Mouse (Mus musculus) layer of hippocampus, postnatal 36 days (tissue): ENCODE data around the gene Ampd2. TPM values are rescaled to one million over a fixed set of nuclear protein-coding genes. Genes with fewer than 3 reads are reported as not detected.

Experiments used
- DNase-seq, 2 experiments: peaks; one replicate each; pipeline ENCODE4 v3.0.0; 2022
- total RNA-seq, 2 experiments: library from RNA; stranded (reverse); gene quantifications; 2 replicates each; pipeline ENCODE4 v1.2.3; 2021

The Ampd2 gene
- 10 to 100 TPM; 74.2 to 76.2 TPM for total RNA-seq

GRCm38 (mm10) chr3:108086470-108086979 is at the start of gene Ampd2:
TSS of gene Ampd2 (minus strand) at chr3:108086651.
- peak; percentile 25 to 43 for DNase-seq

GRCm38 (mm10) chr3:108134701-108135100 is 48.2 kb upstream of the Ampd2 start:
- DNase-seq = peak; percentile 44 to 53

GRCm38 (mm10) chr3:108132484-108132883 is 46.0 kb upstream of the Ampd2 start:
- no peak for DNase-seq

GRCm38 (mm10) chr3:108131821-108132220 is 45.4 kb upstream of the Ampd2 start:
- no peak for DNase-seq

GRCm38 (mm10) chr3:108131216-108131615 is 44.8 kb upstream of the Ampd2 start:
- DNase-seq = no peak

- no peak for DNase-seq
Measured at GRCm38 (mm10) chr3:108129804-108130203, 43.4 kb upstream of the Ampd2 start.

- no peak for DNase-seq
Measured at GRCm38 (mm10) chr3:108129367-108129766, 42.9 kb upstream of the Ampd2 start.

- DNase-seq = no peak
Measured at GRCm38 (mm10) chr3:108128520-108128919, 42.1 kb upstream of the Ampd2 start.

GRCm38 (mm10) chr3:108126327-108126726 is 39.9 kb upstream of the Ampd2 start:
- no peak for DNase-seq

- no peak for DNase-seq
Measured at GRCm38 (mm10) chr3:108124131-108124530, 37.7 kb upstream of the Ampd2 start.

- no peak for DNase-seq
Measured at GRCm38 (mm10) chr3:108123242-108123641, 36.8 kb upstream of the Ampd2 start.

- DNase-seq = no peak
Measured at GRCm38 (mm10) chr3:108121101-108121500, 34.6 kb upstream of the Ampd2 start.

- no peak for DNase-seq
Measured at GRCm38 (mm10) chr3:108117465-108117864, 31.0 kb upstream of the Ampd2 start.

GRCm38 (mm10) chr3:108113591-108114289 is 27.3 kb upstream of the Ampd2 start:
- no peak for DNase-seq

GRCm38 (mm10) chr3:108112666-108113065 is 26.2 kb upstream of the Ampd2 start:
- no peak for DNase-seq

GRCm38 (mm10) chr3:108112246-108112645 is 25.8 kb upstream of the Ampd2 start:
- no peak for DNase-seq

GRCm38 (mm10) chr3:108111320-108111719 is 24.9 kb upstream of the Ampd2 start:
- DNase-seq = no peak

GRCm38 (mm10) chr3:108105281-108105680 is 18.8 kb upstream of the Ampd2 start:
- DNase-seq = no peak

GRCm38 (mm10) chr3:108102075-108102474 is 15.6 kb upstream of the Ampd2 start:
- DNase-seq = no peak

- DNase-seq = no peak
Measured at GRCm38 (mm10) chr3:108101594-108101993, 15.1 kb upstream of the Ampd2 start.

- DNase-seq = no peak
Measured at GRCm38 (mm10) chr3:108098316-108098715, 11.9 kb upstream of the Ampd2 start.

GRCm38 (mm10) chr3:108097656-108098055 is 11.2 kb upstream of the Ampd2 start:
- DNase-seq = no peak

- DNase-seq = no peak
Measured at GRCm38 (mm10) chr3:108096726-108097125, 10.3 kb upstream of the Ampd2 start.

GRCm38 (mm10) chr3:108096226-108096625 is 9.8 kb upstream of the Ampd2 start:
- no peak for DNase-seq
